Mouse (Mus musculus): Measurements from ENCODE around the gene Pde6h.

The Pde6h gene

DNA sequence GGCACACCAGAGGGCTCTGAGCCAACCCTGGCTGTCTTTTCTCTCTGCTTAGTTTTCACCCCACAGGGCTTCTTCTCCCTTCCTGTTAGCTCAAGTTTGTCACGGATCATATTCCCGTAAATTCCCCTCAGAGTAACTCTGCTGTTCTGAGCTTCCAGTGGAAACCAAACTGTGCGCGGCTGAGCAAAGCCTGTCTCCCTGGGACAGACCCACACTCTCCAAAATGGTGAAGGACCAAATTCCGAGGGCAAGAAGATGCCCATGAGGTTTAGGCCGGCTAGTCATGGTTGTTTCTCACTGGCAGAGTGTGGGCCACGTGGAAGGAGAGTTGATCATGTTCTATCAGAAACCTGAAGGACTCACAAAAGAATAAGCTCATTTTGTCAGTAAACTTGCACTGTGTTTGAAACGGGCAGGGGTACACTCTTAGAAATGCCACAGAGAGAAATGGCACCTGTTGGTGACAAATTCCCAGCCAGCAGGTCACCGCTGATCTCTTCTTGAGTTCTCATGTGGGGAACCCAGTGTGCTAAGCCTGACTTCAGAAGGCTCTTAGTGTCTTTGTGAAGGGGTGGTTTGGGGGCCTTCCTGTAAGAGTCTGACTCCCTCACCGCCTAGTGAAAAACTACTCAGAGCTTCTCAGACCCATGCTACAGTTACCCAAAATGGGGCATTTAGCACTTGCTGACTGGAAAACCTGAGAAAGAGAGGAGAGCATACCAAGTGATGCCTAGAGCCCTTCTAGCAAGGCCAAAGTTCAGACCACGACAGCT is 16.7 kb downstream of the Pde6h start:
- no peak for DNase-seq (ENCODE audit: low spot score)

GRCm38 (mm10) chr6:136941051-136942021 is 17.7 kb downstream of the Pde6h start, which contains the start of gene Arhgdib:
Arhgdib (minus strand) TSS chr6:136941899.
- DNase-seq (ENCODE audit: low spot score), result peak; percentile 52

DNA sequence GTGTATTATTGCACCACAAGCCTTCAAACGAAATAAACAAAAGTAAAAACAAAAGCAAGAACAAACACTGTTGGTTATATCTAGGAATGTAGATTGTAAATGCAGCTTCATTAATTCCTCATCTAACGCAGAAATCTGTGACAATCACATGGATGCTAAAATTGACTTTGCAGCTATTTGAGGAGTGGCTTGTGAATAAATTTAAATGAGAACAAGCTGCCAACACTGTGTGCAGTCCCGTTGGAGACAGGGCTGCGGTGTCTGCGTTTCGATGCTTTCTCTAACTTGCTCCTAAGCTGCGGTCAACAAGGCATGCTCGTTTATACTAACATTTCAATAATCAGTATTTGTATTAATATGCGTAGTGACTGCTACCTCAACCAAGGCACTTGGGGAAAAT is 18.6 kb downstream of the Pde6h start:
- DNase-seq (ENCODE audit: low spot score), result no peak

DNA sequence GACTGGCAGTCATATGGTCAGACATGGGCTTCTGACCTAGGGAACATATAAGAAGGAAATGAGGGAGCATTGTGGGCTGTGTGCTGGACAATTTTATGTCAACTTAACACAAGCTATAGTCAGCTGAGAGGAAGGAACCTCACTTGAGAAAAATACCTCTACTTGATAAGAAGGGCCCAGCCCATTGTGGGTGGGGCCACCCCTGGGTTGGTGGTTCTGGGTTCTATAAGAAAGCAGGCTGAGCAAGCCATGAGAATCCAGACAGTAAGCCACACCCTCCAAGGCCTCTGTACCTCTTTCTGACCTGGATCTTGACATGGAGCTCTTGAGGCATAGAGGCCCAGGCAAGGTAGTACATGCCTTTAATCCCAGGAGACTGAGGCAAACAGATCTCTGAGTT is 19.8 kb downstream of the Pde6h start:
- DNase-seq (ENCODE audit: low spot score), result no peak

DNA sequence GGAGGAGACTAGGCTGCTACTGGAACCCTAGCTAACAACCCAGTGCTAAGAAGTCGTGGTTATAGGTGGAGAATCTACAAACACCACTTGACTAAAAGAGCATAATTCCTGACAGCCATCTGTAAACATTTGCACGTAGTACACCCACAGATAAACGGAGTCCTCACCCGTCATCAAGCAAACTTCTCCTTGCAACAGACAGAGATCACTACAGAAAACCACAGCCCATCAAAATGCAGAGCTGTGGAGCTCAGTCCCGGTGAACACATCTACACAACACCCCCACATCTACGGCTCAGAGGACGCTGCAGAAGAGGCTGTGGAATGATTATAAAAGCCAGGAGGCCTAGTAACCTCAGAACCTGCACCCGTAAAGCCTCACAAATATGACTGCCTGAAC is 20.9 kb downstream of the Pde6h start:
- no peak for DNase-seq (ENCODE audit: low spot score)

DNA sequence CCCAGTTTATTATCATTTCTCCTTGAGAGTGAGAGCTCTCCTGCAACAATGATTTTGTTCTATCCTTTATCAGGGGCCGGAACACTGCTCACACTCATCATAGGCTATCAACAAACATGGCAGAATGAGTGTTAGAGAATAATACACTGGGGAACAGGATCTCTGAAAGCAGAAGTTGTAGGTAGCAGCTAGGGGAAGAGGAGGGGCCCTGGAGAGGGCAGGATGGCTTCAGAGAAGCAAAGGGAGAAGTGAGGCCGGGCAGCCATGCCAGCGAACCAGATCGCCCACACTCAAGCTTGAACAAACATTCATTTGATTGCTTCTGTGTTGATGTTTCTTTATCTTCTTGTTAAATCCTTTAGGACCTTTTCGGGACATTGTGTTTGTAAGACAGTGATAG is 22.6 kb downstream of the Pde6h start:
- no peak for DNase-seq (ENCODE audit: low spot score)

DNA sequence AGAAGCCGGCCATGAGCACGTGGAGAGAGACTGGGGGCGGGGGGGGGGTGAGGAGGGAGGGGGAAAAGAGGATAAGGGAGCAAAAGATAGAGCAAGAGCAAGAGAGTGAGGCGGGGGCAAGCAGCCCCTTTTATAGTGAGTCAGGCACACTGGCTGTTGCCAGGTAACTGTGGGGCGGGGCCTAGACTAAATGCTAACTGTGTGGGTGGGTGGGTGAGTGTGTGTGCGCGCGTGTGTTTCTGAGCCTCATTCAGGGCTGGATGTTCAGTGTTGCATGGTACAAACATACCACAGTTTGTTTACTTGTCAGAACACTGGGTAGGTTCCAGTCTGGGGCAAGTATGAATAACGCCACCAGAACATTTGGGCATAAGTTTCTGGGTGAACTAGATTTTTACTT is 23.3 kb downstream of the Pde6h start:
- DNase-seq (ENCODE audit: low spot score), result no peak

- no peak for DNase-seq (ENCODE audit: low spot score)
Measured at GRCm38 (mm10) chr6:136947716-136948115, 24.1 kb downstream of the Pde6h start.

GRCm38 (mm10) chr6:136950171-136950570 is 26.5 kb downstream of the Pde6h start:
- DNase-seq (ENCODE audit: low spot score), result no peak

GRCm38 (mm10) chr6:136952930-136953329 is 29.3 kb downstream of the Pde6h start:
- no peak for DNase-seq (ENCODE audit: low spot score)

GRCm38 (mm10) chr6:136954192-136954591 is 30.6 kb downstream of the Pde6h start:
- no peak for DNase-seq (ENCODE audit: low spot score)

GRCm38 (mm10) chr6:136954715-136955114 is 31.1 kb downstream of the Pde6h start:
- no peak for DNase-seq (ENCODE audit: low spot score)

DNA sequence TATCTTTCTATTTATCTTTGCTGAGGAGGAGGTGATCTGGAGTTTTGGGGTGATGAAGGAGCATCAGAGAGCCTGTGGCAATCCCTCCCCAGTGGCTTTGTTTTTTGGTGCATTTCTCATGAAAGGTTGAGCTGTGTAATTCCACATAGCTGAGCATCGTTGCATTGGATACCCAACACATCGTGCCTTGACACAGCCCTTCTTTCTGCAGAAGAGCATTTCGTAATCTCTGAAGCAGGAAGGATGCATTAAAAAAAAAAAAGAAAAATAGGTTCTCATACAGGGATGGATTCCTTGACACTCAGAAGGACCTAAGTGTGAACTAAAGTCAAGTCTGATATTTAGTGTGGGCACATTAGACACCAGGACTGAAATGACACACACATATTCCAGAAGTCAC is 31.6 kb downstream of the Pde6h start:
- no peak for DNase-seq (ENCODE audit: low spot score)

DNA sequence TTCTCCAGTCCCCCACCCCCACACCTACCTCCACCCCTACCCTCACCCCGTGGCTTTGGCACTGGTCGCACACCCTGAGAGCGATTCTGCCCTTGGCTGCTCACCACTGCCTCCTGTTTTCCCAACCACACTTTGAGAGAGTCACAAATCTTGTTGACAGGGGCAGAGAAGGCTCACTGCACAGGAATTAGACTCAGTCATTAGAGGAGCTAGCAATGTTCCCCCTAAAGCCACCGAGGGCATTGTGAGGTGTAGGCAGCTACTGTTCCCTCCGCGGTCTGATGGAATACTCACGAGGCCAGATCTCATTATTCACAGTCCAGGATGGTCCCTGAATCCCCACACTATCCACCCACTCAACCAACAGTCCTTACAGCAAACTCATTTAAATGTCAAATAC is 33.4 kb downstream of the Pde6h start:
- no peak for DNase-seq (ENCODE audit: low spot score)

DNA sequence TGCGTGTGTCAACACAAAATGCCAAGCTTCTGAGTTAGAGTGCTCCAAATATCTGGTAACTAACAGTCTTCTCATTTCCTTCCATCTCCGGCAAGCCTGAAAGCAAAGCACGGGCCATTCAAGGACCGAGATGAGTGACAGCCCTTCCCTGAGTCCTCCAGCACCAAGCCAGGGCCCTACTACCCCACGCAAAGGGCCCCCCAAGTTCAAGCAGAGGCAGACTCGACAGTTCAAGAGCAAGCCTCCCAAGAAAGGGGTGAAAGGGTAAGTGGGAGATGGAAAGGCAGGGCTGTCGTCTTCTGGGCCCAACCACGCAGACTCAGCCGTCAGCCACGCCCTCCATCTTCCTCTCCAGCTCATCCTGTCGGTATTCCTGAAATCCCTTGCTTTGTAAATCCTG is 35.5 kb downstream of the Pde6h start:
- no peak for DNase-seq (ENCODE audit: low spot score)

- DNase-seq (ENCODE audit: low spot score), result no peak
Measured at GRCm38 (mm10) chr6:136962957-136963356, 39.3 kb downstream of the Pde6h start.

- no peak for DNase-seq (ENCODE audit: low spot score)
Measured at GRCm38 (mm10) chr6:136964609-136965510, 41.2 kb downstream of the Pde6h start.

DNA sequence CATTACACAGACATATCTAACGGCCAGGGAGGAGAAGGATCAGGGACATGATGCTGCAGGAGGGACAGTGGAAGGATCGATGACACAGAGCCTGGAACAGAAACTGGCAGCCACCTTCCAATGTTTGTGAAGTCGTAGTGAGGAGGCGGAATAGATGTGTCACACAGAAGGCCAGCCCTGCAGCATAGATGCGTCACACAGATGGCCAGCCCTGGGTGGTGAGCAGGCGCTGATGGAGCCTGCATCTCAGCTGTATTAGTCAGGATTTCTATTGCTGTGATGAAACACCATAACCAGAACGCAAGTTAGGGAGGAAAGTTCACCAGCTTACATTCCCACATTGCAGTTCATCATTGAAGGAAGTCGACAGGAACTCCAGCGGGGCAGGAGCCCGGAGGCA is 42.3 kb downstream of the Pde6h start:
- DNase-seq (ENCODE audit: low spot score), result no peak

- no peak for DNase-seq (ENCODE audit: low spot score)
Measured at GRCm38 (mm10) chr6:136967466-136967865, 43.8 kb downstream of the Pde6h start.

GRCm38 (mm10) chr6:136968877-136969276 is 45.2 kb downstream of the Pde6h start:
- DNase-seq (ENCODE audit: low spot score), result peak; percentile 47

- DNase-seq (ENCODE audit: low spot score), result no peak
Measured at GRCm38 (mm10) chr6:136979274-136980082, 55.8 kb downstream of the Pde6h start.

Data from embryo, embryonic 10 days (tissue).